Mouse (Mus musculus) B cell, adult 67 days (primary cell): ENCODE results near the gene Ddo. TPM values are rescaled to one million over a fixed set of nuclear protein-coding genes. Genes with fewer than 3 reads are reported as not detected.

Experiments
- total RNA-seq, 2 experiments: library from RNA; stranded (reverse); gene quantifications; 4 replicates each; pipeline ENCODE4 v1.2.4; 2023

Gene Ddo
- not detected for total RNA-seq

GRCm38 (mm10) chr10:40629656-40630311, at the start of gene Ddo:
Gene Ddo, plus strand, starts transcription at chr10:40630011.

GRCm38 (mm10) chr10:40683092-40683867, 53.5 kb downstream of the Ddo start, which contains the start of gene Mettl24:
Gene Mettl24, plus strand, starts transcription at chr10:40683282.

Other genes with a start within 250 kb of the Ddo start
- not detected for gene Slc22a16, start 59.7 kb upstream of the Ddo start, total RNA-seq
- not detected for gene Mettl24, start 53.3 kb downstream of the Ddo start, total RNA-seq